Mouse (Mus musculus) spleen, adult 2 months (tissue): Measurements from ENCODE around the gene Clec4e. TPM values are rescaled to one million over a fixed set of nuclear protein-coding genes. Genes with fewer than 3 reads are reported as not detected.
"Not testable (repeated sequence)": the region's sequence is repeated elsewhere in the genome, so short reads cannot be mapped to it uniquely, and the experiment has no call there.

Experiments
- DNase-seq, 2 experiments: peaks; one replicate each; pipeline versions ENCODE4 v3.0.0 to v3.0.0-alpha.2; 2012 to 2021; ENCODE audit warnings: low spot score in 2 of 2, low read depth in 1 of 2
- H3K27ac ChIP-seq: fragments of 200-500 bp; 2 replicates; pipeline ENCODE4 v1.5.1; 2012; ENCODE audit warnings: low read length, inconsistent platforms; ENCODE audit not compliant: insufficient read depth
- H3K27me3 ChIP-seq: fragments of 200-500 bp; 2 replicates; pipeline ENCODE4 v1.6.1; 2012; ENCODE audit warnings: mild to moderate bottlenecking, moderate library complexity, low read length, inconsistent platforms; ENCODE audit not compliant: control insufficient read depth, insufficient read depth
- H3K36me3 ChIP-seq: fragments of 200-500 bp; 2 replicates; pipeline ENCODE4 v1.6.1; 2012; ENCODE audit warnings: mild to moderate bottlenecking, low read length, inconsistent platforms; ENCODE audit not compliant: control insufficient read depth, insufficient read depth
- H3K4me1 ChIP-seq: fragments of 200-500 bp; 2 replicates; pipeline ENCODE4 v1.6.1; 2011; ENCODE audit warnings: inconsistent platforms; ENCODE audit not compliant: control insufficient read depth, insufficient read depth, insufficient read length
- H3K4me3 ChIP-seq: fragments of 200-500 bp; 2 replicates; pipeline ENCODE4 v1.5.1; 2011; ENCODE audit warnings: mild to moderate bottlenecking, inconsistent platforms; ENCODE audit not compliant: insufficient read depth, insufficient read length; ENCODE audit errors: extremely low read depth
- CTCF ChIP-seq: fragments of 200-500 bp; IDR thresholded peaks from 2 replicates; pipeline ENCODE4 v1.5.1; 2011; ENCODE audit warnings: mild to moderate bottlenecking, inconsistent platforms; ENCODE audit not compliant: insufficient read depth, insufficient read length, insufficient replicate concordance; ENCODE audit errors: extremely low read depth
- POLR2A ChIP-seq: fragments of 200-500 bp; IDR thresholded peaks from 2 replicates; pipeline ENCODE4 v1.6.1; 2011; ENCODE audit warnings: low read depth, low read length, inconsistent platforms
- WGBS: fragments of 180-500 bp; shearing (Covaris S2); methylation state at CpG from one replicate; pipeline ENCODE4 v1.1.7; 2018; 5-methylcytosine and 5-hydroxymethylcytosine counted together
- polyA plus RNA-seq: library from polyadenylated mRNA; depleted of rRNA; stranded (reverse); fragments of >200 nt; gene quantifications from 2 replicates; pipeline ENCODE4 v1.2.3, GENCODE M21; 2012; rRNA removed

Clec4e gene
- polyA plus RNA-seq, 1 experiment, result 0.33 TPM

- H3K27me3 ChIP-seq, result no peaks in the 10 kb centered on the region
- H3K36me3 ChIP-seq, result no peaks in the 10 kb centered on the region
- no peak for DNase-seq
- H3K4me1 ChIP-seq, result no peaks in the 10 kb centered on the region
- no peak for TF ChIP-seq CTCF
- TF ChIP-seq POLR2A, result no peak
- H3K4me3 ChIP-seq, result no peak overlapping the region
- 47% methylated on average over 4 of the region's 4 CpGs for WGBS
- no peak overlapping the region for H3K27ac ChIP-seq
These were observed 29.6 kb downstream of the Clec4e start for GRCm38 (mm10) chr6:123259889-123260603.

- 83% methylated on average over 3 of the region's 3 CpGs for WGBS
- no peaks in the 10 kb centered on the region for H3K36me3 ChIP-seq
- DNase-seq, result no peak
- no peaks in the 10 kb centered on the region for H3K27me3 ChIP-seq
- no peaks in the 10 kb centered on the region for H3K4me1 ChIP-seq
- no peak overlapping the region for H3K27ac ChIP-seq
- TF ChIP-seq POLR2A (no peak), CTCF (no peak)
- no peak overlapping the region for H3K4me3 ChIP-seq
These were observed 30.7 kb downstream of the Clec4e start for GRCm38 (mm10) chr6:123258946-123259345.

- H3K4me1 ChIP-seq, result no peaks in the 10 kb centered on the region
- no peak overlapping the region for H3K27ac ChIP-seq
- no peaks in the 10 kb centered on the region for H3K36me3 ChIP-seq
- TF ChIP-seq CTCF, result no peak
- no peak for TF ChIP-seq POLR2A
- no peak for DNase-seq
- no peaks in the 10 kb centered on the region for H3K27me3 ChIP-seq
- H3K4me3 ChIP-seq, result no peak overlapping the region
These were observed 36.9 kb downstream of the Clec4e start for GRCm38 (mm10) chr6:123252735-123253134.

- H3K4me3 ChIP-seq, H3K36me3 ChIP-seq, DNase-seq, H3K27ac ChIP-seq, H3K27me3 ChIP-seq, H3K4me1 ChIP-seq: not testable (repeated sequence)
- 56% methylated on average over 2 of the region's 2 CpGs for WGBS
These were observed 40.8 kb downstream of the Clec4e start for GRCm38 (mm10) chr6:123248862-123249261.

- WGBS, result 64% methylated on average over 5 of the region's 5 CpGs
- Histone ChIP-seq H3K4me3 (no peak overlapping the region), H3K27me3 (no peaks in the 10 kb centered on the region), H3K36me3 (no peaks in the 10 kb centered on the region), H3K4me1 (no peaks in the 10 kb centered on the region), H3K27ac (no peak overlapping the region)
- DNase-seq, result no peak
- TF ChIP-seq POLR2A (no peak), CTCF (no peak)
These were observed 45.5 kb downstream of the Clec4e start for GRCm38 (mm10) chr6:123244201-123244600.

- DNase-seq, result no peak
- TF ChIP-seq CTCF (no peak), POLR2A (no peak)
- no peak overlapping the region for H3K27ac ChIP-seq
- H3K4me1 ChIP-seq, result no peaks in the 10 kb centered on the region
- H3K36me3 ChIP-seq, result no peaks in the 10 kb centered on the region
- H3K27me3 ChIP-seq, result no peaks in the 10 kb centered on the region
- H3K4me3 ChIP-seq, result no peak overlapping the region
These were observed 52.1 kb downstream of the Clec4e start for GRCm38 (mm10) chr6:123237582-123237981.

Other genes starting within 250 kb of the Clec4e start
- 1.3 and 2.2 TPM in 2 replicates for gene Clec4b1, start 239.9 kb downstream of the Clec4e start, polyA plus RNA-seq
- gene Clec4a2, start 183.4 kb downstream of the Clec4e start, polyA plus RNA-seq, result 2.9 and 5.9 TPM in 2 replicates
- gene Clec4b2, start 117.0 kb downstream of the Clec4e start, polyA plus RNA-seq, result 0.12 and 0.36 TPM in 2 replicates
- 10.5 and 18.2 TPM in 2 replicates for gene Clec4n, start 60.0 kb downstream of the Clec4e start, polyA plus RNA-seq
- gene Clec4d, start 27.8 kb downstream of the Clec4e start, polyA plus RNA-seq, result 0.88 and 1.0 TPM in 2 replicates
- gene Vmn2r19, start 18.5 kb upstream of the Clec4e start, polyA plus RNA-seq, result not detected in 2 replicates
- not detected in 2 replicates for gene Vmn2r20, start 128.2 kb upstream of the Clec4e start, polyA plus RNA-seq
- gene Vmn2r21, start 243.5 kb upstream of the Clec4e start, polyA plus RNA-seq, result not detected in 2 replicates